Mouse (Mus musculus) liver, postnatal 0 days (tissue): Measurements from ENCODE around the gene Rtp2.

Experiments used
- CTCF ChIP-seq: sonication (generic); IDR thresholded peaks from 2 replicates; pipeline ENCODE4 v1.5.1; 2016; ENCODE audit warnings: antibody characterized with exemption, low read depth
- EP300 ChIP-seq: IDR thresholded peaks from 2 replicates; pipeline ENCODE4 v1.6.1; 2016; ENCODE audit warnings: antibody characterized with exemption, low read depth, mild to moderate bottlenecking

GRCm38 (mm10) chr16:23968888-23969287 is 36.7 kb upstream of the Rtp2 start:
- no peak for TF ChIP-seq CTCF
- TF ChIP-seq EP300, result no peak
